In the genomic region with DNA sequence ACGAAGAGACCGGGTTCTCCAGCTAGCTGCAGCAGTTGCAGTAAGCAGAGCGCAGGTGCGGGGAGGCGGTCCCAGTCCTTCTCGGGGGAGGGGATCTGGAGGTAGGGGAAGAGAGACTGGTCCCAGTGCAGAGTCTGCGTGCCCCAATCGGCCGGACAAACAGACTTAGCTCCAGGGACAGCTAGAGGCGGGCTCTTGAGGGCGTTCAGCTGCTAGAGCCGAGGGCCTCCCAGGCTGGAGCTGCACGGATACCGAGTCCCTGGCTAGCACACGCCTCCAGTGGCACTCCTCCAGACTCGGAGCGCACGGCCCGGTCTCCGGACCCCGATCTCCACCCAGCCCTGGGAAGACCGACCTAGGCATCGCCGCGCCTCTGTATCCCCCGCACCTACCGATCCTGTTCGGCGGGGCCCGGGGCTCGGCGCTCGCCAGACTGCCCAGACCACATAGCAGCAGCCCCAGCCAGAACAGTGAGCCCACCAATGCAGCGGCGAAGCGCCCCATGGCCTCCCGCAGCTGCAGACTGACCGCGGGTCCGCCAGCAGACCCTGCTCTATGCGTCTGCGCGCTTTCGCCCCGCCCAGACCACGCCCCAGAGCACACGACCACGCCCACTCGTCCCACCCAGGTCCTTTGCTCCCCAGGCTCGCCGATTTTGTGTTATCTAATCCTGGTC, we compare ENCODE assay signal across 8 mouse cellular contexts. TPM values are rescaled to one million over a fixed set of nuclear protein-coding genes. Genes with fewer than 3 reads are reported as not detected.
DNase-seq lines count a peak whose midpoint lies in the region; ATAC-seq lines count a peak whose summit lies in the region.

A gene (minus strand): TSS at position 574 of the 676 bp plus-strand sequence.

- no peaks in the 10 kb centered on the region for H3K9me3 ChIP-seq in intestine, embryonic 16.5 days (ENCODE audit: control insufficient read depth, low read length)

- H3K27ac ChIP-seq in intestine, embryonic 16.5 days (ENCODE audit: low read length): peak within 1 kb of the TSS; percentile 82

- intact Hi-C loops in left cerebral cortex, postnatal 25 days (cut with DNase I): loop anchor here (2.0 kb wide), 2 partner anchors 32 to 268 kb away; a partner anchor contains a TSS

- WGBS in intestine, embryonic 16.5 days: under 1% methylated on average over 51 of the region's 51 CpGs

- H3K4me3 ChIP-seq in intestine, embryonic 16.5 days (ENCODE audit: low read length): peak within 1 kb of the TSS; percentile 95

- no peaks in the 10 kb centered on the region for H3K27me3 ChIP-seq in intestine, embryonic 16.5 days (replicated peaks; ENCODE audit: control insufficient read depth, insufficient read depth, low read length)

- peak; percentile 94 for ATAC-seq in intestine, embryonic 16.5 days

- peak within 1 kb of the TSS; percentile 93 for H3K9ac ChIP-seq in intestine, embryonic 16.5 days (ENCODE audit: low read depth, low read length)

- H3K4me1 ChIP-seq in intestine, embryonic 16.5 days (ENCODE audit: control insufficient read depth, insufficient read depth, low read length): peaks cover 19% of the 10 kb centered on the region

- peaks cover 7% of the 10 kb centered on the region for H3K36me3 ChIP-seq in intestine, embryonic 16.5 days (ENCODE audit: control insufficient read depth, insufficient read depth, low read length)

- DNase-seq in adrenal gland, postnatal 10 days: peak; percentile 95
- peak; percentile 93 for DNase-seq in embryo, embryonic 9.5 days (ENCODE audit: extremely low spot score)
- peak; percentile 82 to 89 for DNase-seq in gastrocnemius, postnatal 4 days (ENCODE audit: low spot score in 2 of 2)
- peak; percentile 87 to 89 for DNase-seq in left cerebral cortex, postnatal 25 days (ENCODE audit: low spot score in 2 of 2)
- peak; percentile 88 for DNase-seq in mesoderm, embryonic 11.5 days (ENCODE audit: low read depth, low spot score)
- DNase-seq in right cerebral cortex, postnatal 36 days (ENCODE audit: low spot score in 2 of 2): peak; percentile 78 to 84
- DNase-seq in urinary bladder, postnatal 4 days (ENCODE audit: low spot score in 2 of 2): peak; percentile 84 to 87

- H3K4me2 ChIP-seq in intestine, embryonic 16.5 days (ENCODE audit: low read depth, low read length): peak within 1 kb of the TSS; percentile 84

RNA-seq across cellular contexts. Expression of the gene that starts here (rescaled TPM):
- 100 to 1,000 TPM; 149 to 167 TPM for total RNA-seq in adrenal gland, postnatal 10 days (2021)
- total RNA-seq in gastrocnemius, postnatal 4 days (2021): 10 to 100 TPM; 84.7 to 88.8 TPM
- 76.7 and 77.2 TPM in 2 replicates for polyA plus RNA-seq in intestine, embryonic 16.5 days (2015; fragmentation: Nextera tagmentation; extraction: Ambion mirVana)
- total RNA-seq in left cerebral cortex, postnatal 25 days (2021): 100 to 1,000 TPM in 1 of 2 experiments, 10 to 100 TPM in 1; 95.3 to 104 TPM

Comparison
In these comparisons a context has a peak if more than half of its experiments do, and no peak if none do; other contexts are left out.
1. Peak in every context shown above with its lines: DNase-seq, ATAC-seq, H3K4me3 ChIP-seq and H3K27ac ChIP-seq.